Mouse (Mus musculus): ENCODE measurements around the gene Pramel5.
"Not testable (repeated sequence)": the region's sequence is repeated elsewhere in the genome, so short reads cannot be mapped to it uniquely, and the experiment has no call there.

The Pramel5 gene

DNA sequence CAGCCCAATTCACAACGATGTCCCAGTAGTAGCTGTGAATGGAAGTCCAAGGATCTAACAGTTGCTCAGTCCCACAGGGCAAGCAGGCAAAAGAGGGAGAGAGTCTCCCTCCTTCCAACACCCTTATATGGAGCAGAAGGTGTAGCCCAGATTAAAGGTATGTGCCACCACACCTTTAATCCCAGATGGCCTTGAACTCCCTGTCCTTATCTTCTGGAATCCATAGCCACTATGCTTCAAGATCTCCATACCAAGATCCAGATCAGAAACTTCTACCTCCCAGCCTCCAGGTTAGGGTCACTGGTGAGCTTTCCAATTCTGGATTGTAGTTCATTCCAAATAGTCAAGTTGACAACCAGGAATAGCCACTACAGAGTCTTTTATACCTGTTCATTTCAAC lies at the start of gene Pramel5:
Pramel5 (minus strand) TSS at position 101 of the 400 bp plus-strand sequence.
- DNase-seq = not testable (repeated sequence)

DNA sequence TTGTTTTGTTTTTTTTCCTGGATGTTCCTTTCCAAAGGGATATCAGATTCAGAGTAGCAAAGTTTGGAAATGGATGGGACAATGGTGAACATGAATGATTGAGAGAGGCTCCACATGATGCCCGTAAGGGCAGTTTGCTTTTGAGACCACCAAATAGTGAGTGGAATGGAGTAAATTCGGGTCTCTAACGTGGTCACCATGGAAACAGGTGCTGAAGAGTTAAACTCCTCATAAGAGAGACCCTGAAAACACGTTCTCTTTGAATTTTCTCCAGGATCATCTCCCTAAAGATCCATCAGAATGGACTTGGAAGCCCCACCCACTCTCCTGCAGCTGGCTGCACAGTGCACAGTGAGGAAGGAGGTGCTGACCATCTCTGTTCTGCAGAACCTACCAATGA lies 49.7 kb upstream of the Pramel5 start, which contains the start of gene Gm13128:
Gm13128 (plus strand) TSS at position 301 of the 400 bp plus-strand sequence.
- DNase-seq = not testable (repeated sequence)

DNA sequence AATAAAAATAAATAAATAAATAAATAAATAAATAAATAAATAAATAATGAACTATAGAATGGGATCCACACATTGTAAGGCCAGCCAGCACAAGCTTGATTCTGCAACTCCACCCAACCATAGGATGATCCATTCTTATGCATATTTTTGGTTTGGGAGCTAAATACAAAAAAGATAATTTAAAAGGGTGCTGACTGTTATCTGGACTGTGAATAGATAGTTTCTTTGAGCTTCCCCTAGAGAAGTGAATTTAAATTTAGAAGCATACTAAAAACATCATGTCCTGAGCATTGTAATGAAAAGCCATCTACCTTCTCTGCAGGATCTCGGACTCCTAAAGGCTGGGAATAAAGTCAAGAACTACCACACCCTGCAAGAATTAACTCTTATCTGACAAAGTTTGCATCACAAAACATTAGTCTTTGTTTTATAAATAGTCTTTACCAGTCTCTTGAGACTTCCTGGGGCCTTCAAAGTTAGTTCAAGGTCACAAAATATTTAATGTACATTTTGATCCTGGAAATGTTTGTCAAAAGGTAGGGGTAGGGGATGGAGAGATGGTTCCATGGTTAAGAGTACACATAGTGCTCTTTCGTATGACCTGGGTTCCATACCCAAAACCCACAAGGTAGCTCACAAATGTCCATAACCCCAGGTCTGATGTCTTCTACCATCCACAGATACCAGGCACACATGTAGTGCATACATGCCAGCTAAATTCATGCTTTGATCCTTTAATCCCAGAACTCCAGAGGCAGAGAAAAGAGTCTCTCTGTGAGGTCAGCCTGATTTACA lies 32.6 kb upstream of the Pramel5 start:
- DNase-seq = not testable (repeated sequence)

DNA sequence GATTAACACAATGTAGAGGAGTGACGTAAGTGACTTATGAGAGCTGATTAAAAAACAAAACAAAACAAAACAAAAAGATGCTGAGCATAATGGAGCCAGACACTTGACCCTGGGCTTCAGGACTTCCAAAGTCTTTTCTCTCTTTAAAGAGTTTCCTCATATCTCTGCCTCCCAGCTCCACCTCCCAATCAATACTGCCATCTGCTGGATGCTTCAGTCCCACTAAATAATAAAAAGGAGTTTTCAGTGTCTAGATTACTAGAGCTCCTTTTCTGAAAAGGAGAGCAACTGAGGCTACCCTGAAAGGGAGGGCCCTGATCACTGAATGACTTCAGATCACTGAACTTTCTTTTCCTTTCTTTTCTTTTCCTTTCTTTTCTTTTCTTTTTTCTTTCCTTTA lies 19.1 kb upstream of the Pramel5 start:
- peak in 1 of 2 experiments; percentile 3 for DNase-seq

DNA sequence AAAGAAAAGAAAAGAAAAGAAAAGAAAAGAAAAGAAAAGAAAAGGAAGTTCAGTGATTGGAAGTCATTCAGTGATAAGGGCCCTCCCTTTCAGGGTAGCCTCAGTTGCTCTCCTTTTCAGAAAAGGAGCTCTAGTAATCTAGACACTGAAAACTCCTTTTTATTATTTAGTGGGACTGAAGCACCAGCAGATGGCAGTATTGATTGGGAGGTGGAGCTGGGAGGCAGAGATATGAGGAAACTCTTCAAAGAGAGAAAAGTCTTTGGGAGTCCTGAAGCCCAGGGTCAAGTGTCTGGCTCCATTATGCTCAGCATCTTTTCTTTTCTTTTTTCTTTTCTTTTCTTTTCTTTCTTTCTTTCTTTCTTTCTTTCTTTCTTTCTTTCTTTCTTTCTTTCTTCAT lies 25.5 kb downstream of the Pramel5 start:
- DNase-seq = not testable (repeated sequence)

All from cerebellum, postnatal 10 days (tissue).